Mouse (Mus musculus): ENCODE measurements around the gene Magi2. TPM values are rescaled to one million over a fixed set of nuclear protein-coding genes. Genes with fewer than 3 reads are reported as not detected.

The Magi2 gene
- polyA plus RNA-seq, 1 experiment from 2014 or later, result 3.8 TPM

- Histone ChIP-seq H3K9me3 (ENCODE audit: control insufficient read depth, low read length) (no peaks in the 10 kb centered on the region), H3K4me2 (ENCODE audit: low read depth, low read length) (no peak overlapping the region), H3K4me3 (ENCODE audit: low read depth, low read length) (no peak overlapping the region), H3K4me1 (ENCODE audit: control insufficient read depth, insufficient read depth, low read length) (no peaks in the 10 kb centered on the region), H3K9ac (ENCODE audit: low read depth, low read length) (no peak overlapping the region), H3K36me3 (ENCODE audit: control insufficient read depth, insufficient read depth, low read length) (no peaks in the 10 kb centered on the region), H3K27ac (replicated peaks; ENCODE audit: low read depth, low read length) (no peak overlapping the region), H3K27me3 (replicated peaks; ENCODE audit: control insufficient read depth, insufficient read depth, low read length) (no peaks in the 10 kb centered on the region)
- no peak for DNase-seq (ENCODE audit: low spot score)
- WGBS, result 82% methylated on average over 2 of the region's 2 CpGs
- ATAC-seq (ENCODE audit: low read depth), result no peak
Measured at GRCm38 (mm10) chr5:20275632-20276031, 1048.8 kb downstream of the Magi2 start.

- DNase-seq (ENCODE audit: low spot score) (no peak), ATAC-seq (ENCODE audit: low read depth) (peak; percentile 30; the same call in 1 of the 2 replicates)
- no peaks in the 10 kb centered on the region for H3K4me1 ChIP-seq (ENCODE audit: control insufficient read depth, insufficient read depth, low read length)
- no peak overlapping the region for H3K4me3 ChIP-seq (ENCODE audit: low read depth, low read length)
- no peaks in the 10 kb centered on the region for H3K27me3 ChIP-seq (replicated peaks; ENCODE audit: control insufficient read depth, insufficient read depth, low read length)
- H3K9ac ChIP-seq (ENCODE audit: low read depth, low read length), result no peak overlapping the region
- H3K4me2 ChIP-seq (ENCODE audit: low read depth, low read length), result no peak overlapping the region
- no peaks in the 10 kb centered on the region for H3K9me3 ChIP-seq (ENCODE audit: control insufficient read depth, low read length)
- H3K36me3 ChIP-seq (ENCODE audit: control insufficient read depth, insufficient read depth, low read length), result no peaks in the 10 kb centered on the region
- WGBS, result 77% methylated on average over 8 of the region's 8 CpGs
- H3K27ac ChIP-seq (replicated peaks; ENCODE audit: low read depth, low read length), result no peak overlapping the region
Measured at GRCm38 (mm10) chr5:20285080-20285840, 1058.4 kb downstream of the Magi2 start.

- peak; percentile 20 for DNase-seq (ENCODE audit: low spot score)
- WGBS, result 29% methylated on average over 11 of the region's 11 CpGs
- H3K9ac ChIP-seq (ENCODE audit: low read depth, low read length), result no peak overlapping the region
Measured at GRCm38 (mm10) chr5:20294521-20294920, 1067.7 kb downstream of the Magi2 start.

DNA sequence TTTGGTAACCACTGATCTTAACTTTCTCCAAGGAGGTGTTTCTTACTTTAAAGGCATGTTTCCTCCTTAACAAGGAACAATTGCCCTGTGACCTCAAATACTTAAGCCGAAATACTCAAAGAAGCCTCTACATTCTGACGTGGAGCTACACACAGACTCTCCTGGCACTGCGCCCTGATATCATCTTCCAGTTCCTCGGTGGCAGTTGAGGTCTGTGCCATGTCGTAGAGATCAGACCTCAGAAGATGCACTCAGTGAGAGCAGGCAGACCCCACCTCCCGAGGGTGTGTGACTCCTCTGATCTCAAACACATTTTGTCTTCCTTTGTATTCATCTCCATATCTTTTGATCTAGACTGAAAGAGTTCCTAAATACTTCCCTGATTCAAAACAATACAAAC, 1073.0 kb downstream of the Magi2 start:
- 49% methylated on average over 6 of the region's 6 CpGs for WGBS
- H3K9ac ChIP-seq (ENCODE audit: low read depth, low read length), result no peak overlapping the region
- DNase-seq (ENCODE audit: low spot score), result no peak
- H3K4me1 ChIP-seq (ENCODE audit: control insufficient read depth, insufficient read depth, low read length), result no peaks in the 10 kb centered on the region
- no peaks in the 10 kb centered on the region for H3K9me3 ChIP-seq (ENCODE audit: control insufficient read depth, low read length)
- no peaks in the 10 kb centered on the region for H3K36me3 ChIP-seq (ENCODE audit: control insufficient read depth, insufficient read depth, low read length)
- no peak overlapping the region for H3K4me2 ChIP-seq (ENCODE audit: low read depth, low read length)
- H3K4me3 ChIP-seq (ENCODE audit: low read depth, low read length), result no peak overlapping the region
- no peak for ATAC-seq (ENCODE audit: low read depth)
- H3K27ac ChIP-seq (replicated peaks; ENCODE audit: low read depth, low read length), result no peak overlapping the region
- H3K27me3 ChIP-seq (replicated peaks; ENCODE audit: control insufficient read depth, insufficient read depth, low read length), result no peaks in the 10 kb centered on the region

More at GRCm38 (mm10) chr5:20294521-20294920, 1067.7 kb downstream of the Magi2 start:
- no peak for ATAC-seq (ENCODE audit: low read depth)
- no peak overlapping the region for H3K4me2 ChIP-seq (ENCODE audit: low read depth, low read length)
- no peaks in the 10 kb centered on the region for H3K9me3 ChIP-seq (ENCODE audit: control insufficient read depth, low read length)
- no peaks in the 10 kb centered on the region for H3K27me3 ChIP-seq (replicated peaks; ENCODE audit: control insufficient read depth, insufficient read depth, low read length)
- H3K4me1 ChIP-seq (ENCODE audit: control insufficient read depth, insufficient read depth, low read length), result no peaks in the 10 kb centered on the region
- H3K4me3 ChIP-seq (ENCODE audit: low read depth, low read length), result no peak overlapping the region
- H3K36me3 ChIP-seq (ENCODE audit: control insufficient read depth, insufficient read depth, low read length), result no peaks in the 10 kb centered on the region
- no peak overlapping the region for H3K27ac ChIP-seq (replicated peaks; ENCODE audit: low read depth, low read length)

GRCm38 (mm10) chr5:20303056-20303965, 1076.5 kb downstream of the Magi2 start:
- Histone ChIP-seq H3K4me2 (ENCODE audit: low read depth, low read length) (no peak overlapping the region), H3K9me3 (ENCODE audit: control insufficient read depth, low read length) (no peaks in the 10 kb centered on the region), H3K27ac (replicated peaks; ENCODE audit: low read depth, low read length) (no peak overlapping the region), H3K36me3 (ENCODE audit: control insufficient read depth, insufficient read depth, low read length) (no peaks in the 10 kb centered on the region), H3K4me3 (ENCODE audit: low read depth, low read length) (no peak overlapping the region), H3K9ac (ENCODE audit: low read depth, low read length) (no peak overlapping the region), H3K4me1 (ENCODE audit: control insufficient read depth, insufficient read depth, low read length) (no peaks in the 10 kb centered on the region), H3K27me3 (replicated peaks; ENCODE audit: control insufficient read depth, insufficient read depth, low read length) (no peaks in the 10 kb centered on the region)
- no peak for DNase-seq (ENCODE audit: low spot score)
- no peak for ATAC-seq (ENCODE audit: low read depth)
- WGBS, result 88% methylated on average over 8 of the region's 8 CpGs

- Histone ChIP-seq H3K4me2 (ENCODE audit: low read depth, low read length) (no peak overlapping the region), H3K4me3 (ENCODE audit: low read depth, low read length) (no peak overlapping the region), H3K9ac (ENCODE audit: low read depth, low read length) (no peak overlapping the region), H3K9me3 (ENCODE audit: control insufficient read depth, low read length) (no peaks in the 10 kb centered on the region), H3K27ac (replicated peaks; ENCODE audit: low read depth, low read length) (no peak overlapping the region), H3K36me3 (ENCODE audit: control insufficient read depth, insufficient read depth, low read length) (no peaks in the 10 kb centered on the region), H3K27me3 (replicated peaks; ENCODE audit: control insufficient read depth, insufficient read depth, low read length) (no peaks in the 10 kb centered on the region), H3K4me1 (ENCODE audit: control insufficient read depth, insufficient read depth, low read length) (no peaks in the 10 kb centered on the region)
- DNase-seq (ENCODE audit: low spot score) (no peak), ATAC-seq (ENCODE audit: low read depth) (no peak)
- 55% methylated on average over 2 of the region's 2 CpGs for WGBS
Measured at GRCm38 (mm10) chr5:20320970-20321369, 1094.1 kb downstream of the Magi2 start.

DNA sequence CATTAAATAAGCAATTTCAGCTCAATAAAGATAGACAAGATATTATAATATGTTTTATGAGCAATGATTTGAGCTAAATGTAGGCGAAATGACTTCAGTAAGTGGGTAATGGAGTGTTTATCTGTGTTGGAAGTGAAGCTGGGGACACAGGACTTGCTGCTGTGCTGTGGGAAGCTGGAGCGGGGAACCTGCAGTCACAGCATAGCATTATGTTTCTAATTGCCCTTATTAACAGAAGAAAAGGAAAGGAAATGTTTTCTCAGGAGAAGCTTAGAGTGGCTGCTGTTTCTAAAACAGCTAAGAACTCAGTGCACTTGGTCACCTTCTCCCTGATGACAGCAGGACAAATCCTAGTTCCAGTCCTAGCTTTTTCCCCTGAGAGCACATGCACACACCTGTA, 1098.5 kb downstream of the Magi2 start:
- Histone ChIP-seq H3K4me3 (ENCODE audit: low read depth, low read length) (no peak overlapping the region), H3K9ac (ENCODE audit: low read depth, low read length) (no peak overlapping the region), H3K4me2 (ENCODE audit: low read depth, low read length) (no peak overlapping the region), H3K36me3 (ENCODE audit: control insufficient read depth, insufficient read depth, low read length) (no peaks in the 10 kb centered on the region), H3K27me3 (replicated peaks; ENCODE audit: control insufficient read depth, insufficient read depth, low read length) (no peaks in the 10 kb centered on the region), H3K9me3 (ENCODE audit: control insufficient read depth, low read length) (no peaks in the 10 kb centered on the region), H3K4me1 (ENCODE audit: control insufficient read depth, insufficient read depth, low read length) (no peaks in the 10 kb centered on the region), H3K27ac (replicated peaks; ENCODE audit: low read depth, low read length) (no peak overlapping the region)
- ATAC-seq (ENCODE audit: low read depth), result no peak
- no peak for DNase-seq (ENCODE audit: low spot score)
- WGBS, result 63% methylated on average over 2 of the region's 2 CpGs

DNA sequence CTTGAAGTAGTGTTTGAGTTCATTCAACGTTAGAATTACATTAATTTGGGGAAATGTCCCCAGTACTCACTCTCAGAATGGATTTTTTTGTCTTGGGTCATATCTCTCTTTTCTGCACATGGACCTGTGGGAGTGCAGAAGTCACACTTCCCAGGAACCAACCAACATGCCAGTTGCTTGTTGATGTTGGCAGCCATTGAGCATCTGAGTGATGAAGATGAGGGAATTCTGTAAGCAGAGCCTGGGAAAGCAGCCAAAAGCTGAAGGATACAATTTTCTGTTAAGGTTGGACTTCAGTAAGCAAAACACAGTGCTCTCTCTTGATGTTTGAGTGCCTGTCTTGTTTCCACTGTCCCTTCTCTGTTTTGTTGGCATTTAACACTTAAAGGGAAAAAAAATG, 1102.1 kb downstream of the Magi2 start:
- Histone ChIP-seq H3K9ac (ENCODE audit: low read depth, low read length) (no peak overlapping the region), H3K4me3 (ENCODE audit: low read depth, low read length) (no peak overlapping the region), H3K4me2 (ENCODE audit: low read depth, low read length) (no peak overlapping the region), H3K36me3 (ENCODE audit: control insufficient read depth, insufficient read depth, low read length) (no peaks in the 10 kb centered on the region), H3K27ac (replicated peaks; ENCODE audit: low read depth, low read length) (no peak overlapping the region), H3K9me3 (ENCODE audit: control insufficient read depth, low read length) (no peaks in the 10 kb centered on the region), H3K27me3 (replicated peaks; ENCODE audit: control insufficient read depth, insufficient read depth, low read length) (no peaks in the 10 kb centered on the region), H3K4me1 (ENCODE audit: control insufficient read depth, insufficient read depth, low read length) (no peaks in the 10 kb centered on the region)
- WGBS, result 47% methylated on average over 1 of the region's 1 CpGs
- DNase-seq (ENCODE audit: low spot score), result peak; percentile 13
- ATAC-seq (ENCODE audit: low read depth), result no peak

All from embryonic facial prominence, embryonic 14.5 days (tissue).